Mouse (Mus musculus): ENCODE results near the gene Rsl24d1.
"Not testable (repeated sequence)": the region's sequence is repeated elsewhere in the genome, so short reads cannot be mapped to it uniquely, and the experiment has no call there.

DNA sequence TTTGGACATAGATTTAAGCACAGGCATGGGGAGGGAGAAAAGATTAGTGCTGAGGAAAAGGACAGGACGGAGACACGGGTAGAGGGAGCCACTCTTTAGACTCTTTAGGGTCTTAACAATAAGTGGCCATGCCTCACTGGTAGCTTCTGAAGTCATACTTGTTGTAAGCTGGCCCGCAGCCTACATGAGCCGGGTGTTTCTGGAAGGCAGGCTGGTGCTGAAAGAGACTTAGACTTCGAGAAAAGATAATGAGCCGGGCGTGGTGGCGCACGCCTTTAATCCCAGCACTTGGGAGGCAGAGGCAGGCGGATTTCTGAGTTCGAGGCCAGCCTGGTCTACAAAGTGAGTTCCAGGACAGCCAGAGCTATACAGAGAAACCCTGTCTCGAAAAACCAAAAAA is 33.9 kb upstream of the Rsl24d1 start:
- not testable (repeated sequence) for TF ChIP-seq RCOR1 (IDR thresholded peaks at IDR 0.05; ENCODE audit: low read depth, low read length); CHD1 (IDR thresholded peaks at IDR 0.05; ENCODE audit: low read depth, low read length); SIN3A (IDR thresholded peaks at IDR 0.05; ENCODE audit: low read length); TBP (IDR thresholded peaks at IDR 0.05; ENCODE audit: low read depth, low read length); CTCF (IDR thresholded peaks at IDR 0.05 in 2 of 3, conservative IDR thresholded peaks at IDR 0.05 in 1 of 3; ENCODE audit: control insufficient read depth in 1 of 3, insufficient read depth in 1 of 3, low read depth in 2 of 3, low read length in 3 of 3, poor library complexity in 1 of 3, severe bottlenecking in 1 of 3); MAFK (IDR thresholded peaks at IDR 0.05; ENCODE audit: borderline replicate concordance, low read depth, low read length); TCF12 (IDR thresholded peaks at IDR 0.05; ENCODE audit: low read depth, low read length); POLR2A (IDR thresholded peaks at IDR 0.05; ENCODE audit: control insufficient read depth in 1 of 2, insufficient read depth in 1 of 2, low read depth in 1 of 2, low read length in 2 of 2, poor library complexity in 1 of 2); MAX (IDR thresholded peaks at IDR 0.05; ENCODE audit: low read length)

Data from MEL (cell line).